Mouse (Mus musculus) stomach, embryonic 15.5 days (tissue): ENCODE measurements at regions not wholly inside any gene's neighbourhood (a gene's known extent, or its start where the extent isn't known, plus 50 kb on each side); places are given as distances from the start of the nearest gene placed in this dataset.

Experiments used
- ATAC-seq: fragments of 200-750 bp; cut with Nextera tagmentation; 2 replicates; pipeline ENCODE4 v1.8.0; 2017; ENCODE audit warnings: low read depth, moderate number of reproducible peaks, moderate TSS enrichment; ENCODE audit not compliant: insufficient read depth, low FRiP score
- H3K27ac ChIP-seq: fragments of 300-500 bp; sonication (generic); 2 replicates; pipeline ENCODE4 v1.5.1; 2015; ENCODE audit warnings: mild to moderate bottlenecking, inconsistent platforms
- H3K27me3 ChIP-seq: fragments of 300-500 bp; sonication (generic); replicated peaks from 2 replicates; pipeline ENCODE4 v1.6.1; 2015; ENCODE audit warnings: inconsistent platforms
- H3K36me3 ChIP-seq: fragments of 300-500 bp; sonication (generic); 2 replicates; pipeline ENCODE4 v1.6.1; 2015; ENCODE audit warnings: inconsistent platforms
- H3K4me1 ChIP-seq: fragments of 300-500 bp; sonication (generic); 2 replicates; pipeline ENCODE4 v1.6.1; 2015; ENCODE audit warnings: inconsistent platforms
- H3K4me2 ChIP-seq: fragments of 300-500 bp; sonication (generic); 2 replicates; pipeline ENCODE4 v1.6.1; 2015; ENCODE audit warnings: mild to moderate bottlenecking, inconsistent platforms
- H3K4me3 ChIP-seq: fragments of 300-500 bp; sonication (generic); replicated peaks from 2 replicates; pipeline ENCODE4 v1.5.1; 2015; ENCODE audit warnings: inconsistent platforms
- H3K9ac ChIP-seq: fragments of 300-500 bp; sonication (generic); 2 replicates; pipeline ENCODE4 v1.6.1; 2015; ENCODE audit warnings: inconsistent platforms
- H3K9me3 ChIP-seq: fragments of 300-500 bp; sonication (generic); 2 replicates; pipeline ENCODE4 v1.6.1; 2016; ENCODE audit warnings: inconsistent platforms
- WGBS: fragments of 180-500 bp; shearing (Covaris S2); methylation state at CpG from one replicate; pipeline ENCODE4 v1.1.7; 2015; 5-methylcytosine and 5-hydroxymethylcytosine counted together

DNA sequence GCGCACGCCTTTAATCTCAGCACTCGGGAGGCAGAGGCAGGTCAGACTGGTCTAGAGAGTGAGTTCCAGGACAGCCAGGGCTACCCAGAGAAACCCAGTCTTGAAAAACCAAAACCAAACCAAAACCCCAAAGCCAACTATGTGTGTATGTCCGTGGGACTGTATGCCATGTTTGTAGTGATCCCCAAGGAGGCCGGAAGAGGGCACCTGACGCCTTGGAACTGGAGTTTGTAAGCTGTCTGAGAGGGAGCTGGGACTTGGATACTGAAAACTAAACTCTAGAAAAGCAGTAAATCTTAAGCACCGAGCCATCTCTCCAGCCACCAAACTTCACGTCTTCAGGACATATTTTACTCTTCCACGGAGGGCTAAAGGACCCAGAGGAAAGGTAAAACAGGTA, 93.8 kb upstream of the Chd2 start:
- no peak overlapping the region for H3K4me3 ChIP-seq
- H3K4me1 ChIP-seq = no peaks in the 10 kb centered on the region
- 88% methylated on average over 9 of the region's 9 CpGs for WGBS
- H3K4me2 ChIP-seq = no peak overlapping the region
- no peaks in the 10 kb centered on the region for H3K9me3 ChIP-seq
- ATAC-seq = no peak
- no peak overlapping the region for H3K9ac ChIP-seq
- H3K36me3 ChIP-seq = no peaks in the 10 kb centered on the region
- H3K27me3 ChIP-seq = no peaks in the 10 kb centered on the region
- H3K27ac ChIP-seq = no peak overlapping the region

DNA sequence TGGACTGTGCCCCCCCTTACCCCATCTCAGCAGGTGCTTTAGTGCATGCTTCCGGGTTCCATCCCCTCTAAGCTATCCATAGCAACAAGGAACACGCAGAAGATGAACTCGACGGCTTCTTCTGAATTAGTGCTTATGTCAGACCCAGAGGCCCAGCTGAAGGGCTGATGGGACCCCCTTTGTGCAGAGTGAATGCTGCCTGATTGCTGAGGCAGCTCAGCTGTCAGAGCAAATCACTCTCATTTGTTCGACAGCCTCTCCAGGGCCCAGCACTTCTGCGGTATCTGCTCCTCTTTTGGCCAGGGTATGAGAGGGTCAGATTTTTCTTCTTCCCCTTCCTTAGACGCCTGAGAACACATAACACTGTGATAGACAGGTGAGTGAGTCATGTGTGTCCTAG, 89.2 kb upstream of the Chd2 start:
- Histone ChIP-seq H3K4me3 (no peak overlapping the region), H3K9me3 (no peaks in the 10 kb centered on the region), H3K27ac (no peak overlapping the region), H3K4me1 (0 out of 2 replicates have a peak, but pooled peaks cover 4% of the 10 kb centered on the region), H3K27me3 (no peaks in the 10 kb centered on the region), H3K4me2 (no peak overlapping the region), H3K9ac (no peak overlapping the region), H3K36me3 (no peaks in the 10 kb centered on the region)
- WGBS = 60% methylated on average over 7 of the region's 7 CpGs
- no peak for ATAC-seq

DNA sequence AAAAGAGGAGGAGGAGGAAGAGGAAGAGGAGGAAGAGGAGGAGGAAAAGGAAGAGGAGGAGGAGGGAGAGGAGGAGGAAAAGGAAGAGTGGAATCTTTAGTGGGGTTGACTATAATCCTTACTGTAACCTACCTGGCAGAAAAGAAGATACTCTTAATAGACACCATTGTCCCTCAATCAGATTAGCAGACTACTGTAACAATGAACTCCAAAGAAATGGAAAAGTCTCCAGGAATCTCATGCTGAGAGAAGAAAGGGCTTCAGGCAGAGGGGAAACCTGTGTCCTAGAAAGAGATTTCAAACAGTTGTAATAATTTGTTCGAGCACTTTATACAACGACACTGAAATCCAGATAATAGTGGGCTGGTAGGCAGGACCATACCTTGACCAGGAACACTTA, 87.6 kb upstream of the Chd2 start:
- Histone ChIP-seq H3K9ac (no peak overlapping the region), H3K4me2 (no peak overlapping the region), H3K4me1 (0 out of 2 replicates have a peak, but pooled peaks cover 4% of the 10 kb centered on the region), H3K27ac (no peak overlapping the region), H3K27me3 (no peaks in the 10 kb centered on the region), H3K4me3 (no peak overlapping the region), H3K9me3 (no peaks in the 10 kb centered on the region), H3K36me3 (no peaks in the 10 kb centered on the region)
- ATAC-seq = no peak
- WGBS = 90% methylated on average over 2 of the region's 2 CpGs

DNA sequence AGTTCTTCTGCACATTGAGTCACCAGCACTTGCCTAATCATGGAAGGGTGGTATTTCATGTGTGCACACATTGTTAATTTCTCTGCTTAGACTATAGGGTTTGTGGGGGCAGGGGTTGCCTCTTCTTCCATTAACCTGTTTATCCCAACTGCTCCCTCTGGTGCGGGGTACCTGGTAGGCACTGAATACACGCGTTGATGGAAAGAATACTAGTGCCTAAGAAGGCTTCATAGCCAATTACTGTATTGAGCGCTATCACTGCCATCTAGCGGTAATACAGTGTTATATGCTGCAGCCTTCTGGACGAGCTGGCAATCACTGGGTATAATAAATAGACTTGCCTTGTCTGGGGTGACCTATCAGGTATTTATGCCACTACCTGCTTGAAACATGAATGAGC, 86.4 kb upstream of the Chd2 start:
- peak; percentile 75 for ATAC-seq
- WGBS = 0% methylated on average over 6 of the region's 6 CpGs
- Histone ChIP-seq H3K36me3 (no peaks in the 10 kb centered on the region), H3K27ac (no peak overlapping the region), H3K4me2 (no peak overlapping the region), H3K27me3 (no peaks in the 10 kb centered on the region), H3K9ac (no peak overlapping the region), H3K4me1 (0 out of 2 replicates have a peak, but pooled peaks cover 4% of the 10 kb centered on the region), H3K9me3 (no peaks in the 10 kb centered on the region), H3K4me3 (no peak overlapping the region)

DNA sequence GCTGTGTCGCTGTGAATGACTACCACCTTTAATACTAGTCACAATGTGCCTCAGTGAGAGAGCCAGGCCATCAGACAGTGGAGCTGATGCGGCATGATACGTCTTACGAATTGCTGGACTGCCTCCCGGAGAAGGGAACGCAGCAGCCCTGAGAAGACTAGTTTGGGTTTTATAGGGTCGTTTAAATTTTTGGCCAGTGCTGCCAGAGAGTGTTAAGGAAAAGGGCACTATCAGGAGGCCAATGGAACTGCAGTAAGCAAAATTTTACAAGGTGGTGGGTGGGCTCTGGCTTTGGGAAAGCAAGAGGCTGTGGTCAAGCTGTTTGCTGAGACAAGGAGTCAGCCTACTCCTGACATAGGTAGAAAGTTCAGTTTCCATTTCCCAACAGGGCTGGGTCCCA, 84.7 kb upstream of the Chd2 start:
- 73% methylated on average over 7 of the region's 7 CpGs for WGBS
- Histone ChIP-seq H3K4me1 (0 out of 2 replicates have a peak, but pooled peaks cover 4% of the 10 kb centered on the region), H3K36me3 (no peaks in the 10 kb centered on the region), H3K4me2 (no peak overlapping the region), H3K9me3 (no peaks in the 10 kb centered on the region), H3K4me3 (no peak overlapping the region), H3K27me3 (no peaks in the 10 kb centered on the region), H3K27ac (no peak overlapping the region), H3K9ac (no peak overlapping the region)
- no peak for ATAC-seq

DNA sequence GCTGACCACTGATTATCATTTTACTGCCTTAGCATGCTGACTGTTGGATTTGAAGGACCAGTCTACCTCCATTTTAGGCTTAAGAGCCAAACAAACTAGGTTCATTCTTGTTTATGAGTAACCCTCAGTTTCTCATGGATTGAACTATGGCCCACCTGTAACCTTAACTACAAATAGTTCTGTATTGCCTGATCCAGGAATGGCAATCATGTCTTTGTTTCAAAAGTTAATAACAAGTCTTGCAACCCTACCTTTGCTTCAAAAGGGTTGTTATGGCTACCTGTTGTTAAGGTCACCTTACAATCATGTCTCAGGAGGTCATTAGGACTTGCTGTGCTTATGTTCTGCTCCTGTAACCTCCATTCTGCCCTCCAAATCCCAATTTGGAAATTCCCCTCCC, 84.0 kb upstream of the Chd2 start:
- ATAC-seq = no peak
- Histone ChIP-seq H3K27me3 (no peaks in the 10 kb centered on the region), H3K36me3 (no peaks in the 10 kb centered on the region), H3K4me1 (0 out of 2 replicates have a peak, but pooled peaks cover 4% of the 10 kb centered on the region), H3K4me3 (no peak overlapping the region), H3K27ac (no peak overlapping the region), H3K4me2 (no peak overlapping the region), H3K9ac (no peak overlapping the region), H3K9me3 (no peaks in the 10 kb centered on the region)

DNA sequence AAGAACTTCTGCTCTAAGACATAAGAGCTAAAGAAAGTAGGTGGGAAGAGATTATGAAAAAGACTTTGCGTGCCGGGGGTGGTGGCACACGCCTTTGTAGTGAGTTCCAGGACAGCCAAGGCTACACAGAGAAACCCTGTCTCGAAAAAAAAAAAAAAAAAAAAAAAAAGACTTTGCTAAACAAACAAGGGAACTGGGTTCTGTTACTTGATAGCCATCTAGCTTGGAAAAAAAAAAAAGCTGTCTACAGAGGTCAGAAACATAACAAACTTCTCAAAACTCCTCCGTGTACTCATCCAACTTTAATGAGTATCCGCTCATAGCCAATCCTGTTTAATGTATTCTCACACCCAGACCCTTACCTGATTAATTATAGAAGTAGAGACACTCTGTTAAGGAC, 83.4 kb upstream of the Chd2 start:
- Histone ChIP-seq H3K9me3 (no peaks in the 10 kb centered on the region), H3K27me3 (no peaks in the 10 kb centered on the region), H3K4me2 (no peak overlapping the region), H3K4me3 (no peak overlapping the region), H3K9ac (no peak overlapping the region), H3K36me3 (no peaks in the 10 kb centered on the region), H3K27ac (no peak overlapping the region), H3K4me1 (0 out of 2 replicates have a peak, but pooled peaks cover 6% of the 10 kb centered on the region)
- no peak for ATAC-seq
- WGBS = 58% methylated on average over 6 of the region's 6 CpGs

DNA sequence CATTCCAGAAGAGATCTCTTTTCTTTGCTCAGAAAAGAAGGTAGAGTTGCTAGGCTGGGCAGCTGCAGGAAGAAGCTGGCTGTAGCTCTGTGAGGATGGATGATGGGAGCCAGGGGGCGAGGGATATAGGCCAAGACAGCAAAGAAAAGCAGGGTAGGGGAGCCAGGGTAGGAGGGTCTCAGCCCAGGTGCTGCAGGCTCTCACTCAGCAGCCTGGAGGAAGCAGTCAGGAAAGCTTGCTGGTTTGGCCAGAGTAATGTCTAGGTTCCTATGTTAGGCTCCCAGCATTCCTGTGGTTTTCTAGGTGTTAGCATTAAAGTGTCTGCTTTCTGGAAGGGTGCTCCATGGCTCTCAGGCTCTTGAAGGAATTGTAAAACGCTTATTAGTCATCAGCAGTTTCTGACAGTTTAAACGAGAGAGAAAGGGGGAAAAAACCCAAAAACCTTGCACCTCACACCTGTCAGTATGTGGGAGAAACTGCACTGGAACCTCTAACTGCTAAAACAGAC, 82.5 kb upstream of the Chd2 start:
- Histone ChIP-seq H3K9me3 (no peaks in the 10 kb centered on the region), H3K4me3 (no peak overlapping the region), H3K36me3 (no peaks in the 10 kb centered on the region), H3K9ac (no peak overlapping the region), H3K4me2 (no peak overlapping the region), H3K4me1 (0 out of 2 replicates have a peak, but pooled peaks cover 6% of the 10 kb centered on the region), H3K27me3 (no peaks in the 10 kb centered on the region), H3K27ac (no peak overlapping the region)
- 61% methylated on average over 3 of the region's 3 CpGs for WGBS
- ATAC-seq = no peak

DNA sequence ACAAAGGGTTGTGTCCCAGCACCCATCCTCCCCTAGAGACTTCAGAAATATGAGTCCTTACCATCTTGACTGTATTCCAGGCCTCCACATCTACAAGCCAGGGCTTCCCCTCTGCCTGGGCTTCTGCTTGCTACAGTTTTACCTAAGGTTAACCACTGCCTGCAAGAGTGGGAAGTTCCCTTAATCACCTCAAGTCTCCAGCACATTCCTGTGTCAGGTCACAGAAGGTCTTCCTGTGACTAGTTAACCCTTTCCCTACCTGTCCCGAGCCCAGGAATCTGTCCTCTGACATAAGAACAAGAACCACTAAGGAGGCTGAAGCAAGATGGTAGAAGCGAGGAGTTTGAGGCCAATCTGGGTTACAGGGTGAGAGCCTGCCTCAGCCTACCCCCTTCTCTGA, 80.8 kb upstream of the Chd2 start:
- no peaks in the 10 kb centered on the region for H3K9me3 ChIP-seq
- no peak overlapping the region for H3K4me3 ChIP-seq
- H3K27me3 ChIP-seq = no peaks in the 10 kb centered on the region
- H3K9ac ChIP-seq = no peak overlapping the region
- ATAC-seq = no peak
- H3K36me3 ChIP-seq = no peaks in the 10 kb centered on the region
- H3K27ac ChIP-seq = no peak overlapping the region
- 0 out of 2 replicates have a peak, but pooled peaks cover 2% of the 10 kb centered on the region for H3K4me1 ChIP-seq
- H3K4me2 ChIP-seq = no peak overlapping the region
- WGBS = 69% methylated on average over 2 of the region's 2 CpGs

DNA sequence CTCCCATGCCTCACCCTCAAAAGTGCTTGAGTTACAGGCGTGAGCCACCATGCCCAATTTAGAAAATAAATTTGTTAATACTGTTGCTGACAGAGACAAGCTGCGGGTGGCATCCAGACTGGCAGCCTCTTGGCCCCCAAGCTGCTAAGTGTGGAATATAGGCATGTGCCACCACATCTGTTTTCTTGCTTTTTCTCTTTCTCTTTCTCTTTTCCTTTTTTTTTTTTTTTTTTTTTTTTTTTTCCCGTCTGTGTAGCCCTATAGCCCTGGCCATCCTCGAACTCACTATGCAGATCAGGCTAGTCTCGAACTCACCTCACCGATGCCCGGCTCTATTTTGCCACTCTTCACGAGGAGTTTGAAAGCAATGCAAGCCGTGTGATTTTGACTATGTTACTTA, 78.7 kb upstream of the Chd2 start:
- 90% methylated on average over 9 of the region's 9 CpGs for WGBS
- peaks cover 7% of the 10 kb centered on the region; the same call in 1 of the 2 replicates for H3K4me1 ChIP-seq
- no peak for ATAC-seq
- no peaks in the 10 kb centered on the region for H3K36me3 ChIP-seq
- H3K4me2 ChIP-seq = no peak overlapping the region
- no peak overlapping the region for H3K4me3 ChIP-seq
- no peaks in the 10 kb centered on the region for H3K9me3 ChIP-seq
- no peak overlapping the region for H3K27ac ChIP-seq
- no peak overlapping the region for H3K9ac ChIP-seq
- no peaks in the 10 kb centered on the region for H3K27me3 ChIP-seq

DNA sequence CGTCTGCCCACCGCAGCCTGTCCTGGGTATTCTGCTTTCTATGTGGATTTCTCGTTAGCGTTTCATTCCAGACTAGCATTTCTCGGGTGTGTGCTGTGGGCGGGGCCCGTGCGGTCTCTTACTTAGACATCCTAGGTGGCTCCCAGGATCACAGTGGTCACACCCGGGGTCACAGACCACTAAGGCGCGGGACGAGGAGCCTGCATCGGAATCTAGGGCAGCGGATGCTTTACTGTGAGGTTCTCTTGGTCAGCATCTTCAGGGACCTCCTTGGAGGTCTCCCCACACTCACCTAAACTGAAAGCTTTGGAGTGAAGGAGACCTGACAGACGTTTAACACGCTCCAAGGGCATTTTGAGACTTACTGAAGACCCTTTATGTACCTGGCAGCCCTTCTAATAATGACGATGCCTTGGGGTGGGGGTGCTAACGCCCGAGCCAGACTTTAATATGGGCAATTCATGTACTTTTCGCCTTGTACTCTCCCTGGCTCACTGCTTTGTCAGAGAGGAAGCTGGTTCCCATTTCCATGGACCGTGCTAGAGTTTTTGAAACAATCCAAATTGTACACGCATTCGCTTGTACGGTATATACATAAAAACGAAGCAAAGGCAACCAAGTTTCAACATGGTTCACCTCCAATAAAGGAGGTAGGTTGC, 77.3 kb upstream of the Chd2 start:
- H3K4me2 ChIP-seq = peak overlapping the region; percentile 72
- peak overlapping the region; percentile 59 for H3K4me3 ChIP-seq
- H3K4me1 ChIP-seq = peaks cover 7% of the 10 kb centered on the region; the same call in 1 of the 2 replicates
- no peaks in the 10 kb centered on the region for H3K27me3 ChIP-seq
- H3K36me3 ChIP-seq = no peaks in the 10 kb centered on the region
- WGBS = 5% methylated on average over 25 of the region's 25 CpGs
- peak overlapping the region; percentile 85 for H3K9ac ChIP-seq
- peak; percentile 45 for ATAC-seq
- H3K9me3 ChIP-seq = no peaks in the 10 kb centered on the region
- H3K27ac ChIP-seq = peak overlapping the region; percentile 100

DNA sequence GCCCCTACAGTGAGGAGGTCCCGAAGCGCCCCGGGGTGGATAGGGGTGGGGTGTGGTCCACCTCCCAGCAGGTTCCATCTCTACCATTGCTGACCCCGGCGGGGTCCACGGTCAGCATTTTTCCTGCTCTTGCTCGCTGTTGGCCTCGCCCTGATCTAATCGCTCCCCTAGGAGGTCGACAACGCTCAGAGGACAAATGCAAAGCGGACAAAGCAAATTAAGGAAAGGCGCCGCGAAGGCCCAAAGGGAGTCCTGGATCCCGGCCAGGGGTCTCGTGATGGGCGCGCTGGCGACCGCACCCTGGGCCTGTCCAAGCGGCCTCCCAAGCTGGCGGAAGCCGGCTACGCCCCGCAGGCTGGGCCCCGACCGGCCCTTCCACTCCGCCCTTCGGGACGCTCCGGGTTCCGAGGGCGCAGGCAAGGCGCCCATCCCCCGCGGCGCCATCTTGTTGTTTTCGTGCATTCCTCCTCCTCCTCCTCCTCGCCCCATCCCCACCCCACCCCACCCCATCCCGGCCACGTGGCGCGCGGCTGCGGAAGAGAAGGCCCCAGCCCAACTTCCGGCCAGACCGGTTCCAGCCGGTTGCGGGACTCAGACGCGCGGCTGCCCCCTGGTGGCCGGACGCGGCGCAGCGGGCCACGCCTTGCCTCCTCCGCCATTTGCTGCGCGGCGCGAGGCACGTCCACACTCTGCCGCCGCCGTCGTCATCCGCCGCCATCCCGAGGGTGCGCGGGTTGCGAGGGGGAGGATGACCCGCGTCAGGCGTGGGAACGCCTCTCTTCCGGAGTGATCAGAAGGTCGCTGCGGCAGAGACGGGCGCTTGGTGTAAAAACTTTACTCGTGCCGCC, 76.5 kb upstream of the Chd2 start:
- Histone ChIP-seq H3K4me3 (peak overlapping the region; percentile 59), H3K36me3 (no peaks in the 10 kb centered on the region), H3K27ac (peak overlapping the region; percentile 100), H3K9me3 (no peaks in the 10 kb centered on the region), H3K4me1 (peaks cover 7% of the 10 kb centered on the region; the same call in 1 of the 2 replicates), H3K27me3 (no peaks in the 10 kb centered on the region), H3K4me2 (peak overlapping the region; percentile 75), H3K9ac (peak overlapping the region; percentile 85)
- WGBS = under 1% methylated on average over 79 of the region's 86 CpGs
- ATAC-seq = peak; percentile 94
